Mouse (Mus musculus) neural tube, embryonic 15.5 days (tissue): ENCODE measurements around the gene Spag5. TPM values are rescaled to one million over a fixed set of nuclear protein-coding genes. Genes with fewer than 3 reads are reported as not detected.

Source experiments
- ATAC-seq: fragments of 200-750 bp; cut with Nextera tagmentation; 2 replicates; pipeline ENCODE4 v1.8.0; 2017; ENCODE audit warnings: mild to moderate bottlenecking, moderate TSS enrichment, moderate library complexity; ENCODE audit not compliant: low FRiP score
- H3K27ac ChIP-seq: fragments of 300-500 bp; sonication (generic); replicated peaks from 2 replicates; pipeline ENCODE4 v1.5.1; 2015; ENCODE audit warnings: mild to moderate bottlenecking, inconsistent platforms
- H3K27me3 ChIP-seq: fragments of 300-500 bp; sonication (generic); replicated peaks from 2 replicates; pipeline ENCODE4 v1.6.1; 2015; ENCODE audit warnings: inconsistent platforms
- H3K36me3 ChIP-seq: fragments of 300-500 bp; sonication (generic); 2 replicates; pipeline ENCODE4 v1.6.1; 2015; ENCODE audit warnings: inconsistent platforms
- H3K4me1 ChIP-seq: fragments of 300-500 bp; sonication (generic); 2 replicates; pipeline ENCODE4 v1.6.1; 2015; ENCODE audit warnings: inconsistent platforms
- H3K4me2 ChIP-seq: fragments of 300-500 bp; sonication (generic); 2 replicates; pipeline ENCODE4 v1.6.1; 2015; ENCODE audit warnings: inconsistent platforms, mild to moderate bottlenecking, moderate library complexity
- H3K4me3 ChIP-seq: fragments of 300-500 bp; sonication (generic); replicated peaks from 2 replicates; pipeline ENCODE4 v1.5.1; 2015; ENCODE audit warnings: mild to moderate bottlenecking, inconsistent platforms
- H3K9ac ChIP-seq: fragments of 300-500 bp; sonication (generic); replicated peaks from 2 replicates; pipeline ENCODE4 v1.6.1; 2015; ENCODE audit warnings: mild to moderate bottlenecking, inconsistent platforms
- H3K9me3 ChIP-seq: fragments of 300-500 bp; sonication (generic); replicated peaks from 2 replicates; pipeline ENCODE4 v1.6.1; 2016; ENCODE audit warnings: inconsistent platforms
- WGBS: fragments of 180-500 bp; shearing (Covaris S2); methylation state at CpG from one replicate; pipeline ENCODE4 v1.1.7; 2015; ENCODE audit warnings: mixed read lengths; 5-methylcytosine and 5-hydroxymethylcytosine counted together
- polyA plus RNA-seq: library from polyadenylated mRNA; unstranded; fragments of >200 nt; fragmentation: Nextera tagmentation; extraction: Ambion mirVana; gene quantifications from 2 replicates; pipeline ENCODE4 v1.2.1, GENCODE M21; 2015

The Spag5 gene
- polyA plus RNA-seq, 1 experiment from 2014 or later = 6.5 TPM

DNA sequence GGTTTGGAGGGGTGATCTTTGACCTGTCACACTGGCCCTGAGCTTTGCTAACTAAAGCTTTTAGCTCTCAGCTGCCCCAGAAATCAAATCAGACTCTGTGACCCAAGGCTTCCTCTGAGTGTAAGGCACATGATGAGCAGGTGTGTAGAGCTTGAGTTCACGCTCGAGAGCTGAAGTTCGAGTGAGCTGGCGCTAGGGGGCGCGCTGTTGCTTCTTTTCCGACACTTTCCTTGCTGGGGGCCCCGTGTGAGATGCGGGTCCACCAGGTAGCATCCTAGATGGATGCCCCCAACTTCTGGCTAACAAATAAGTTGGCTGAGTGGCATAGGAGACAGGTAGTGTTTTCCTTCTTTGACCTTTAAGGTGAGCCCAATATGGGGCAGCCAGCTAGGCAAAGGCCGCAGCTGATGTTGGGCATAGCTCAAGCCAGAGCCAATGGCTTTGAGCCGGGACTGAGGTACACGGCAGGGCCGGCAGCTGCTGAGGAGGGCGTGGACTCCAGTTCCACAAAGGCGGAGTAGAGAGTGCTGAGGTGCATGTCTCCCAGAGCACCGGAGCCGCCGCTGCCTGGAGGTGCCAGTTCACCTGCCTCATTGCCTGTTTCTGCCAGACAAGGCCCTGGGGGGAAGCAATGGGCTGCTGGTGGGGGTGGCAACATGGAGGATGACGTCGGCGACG is 57.1 kb downstream of the Spag5 start:
- peaks cover 2% of the 10 kb centered on the region; the same call in 1 of the 2 replicates for H3K4me1 ChIP-seq
- H3K4me2 ChIP-seq = no peak overlapping the region
- no peak overlapping the region for H3K9ac ChIP-seq
- H3K4me3 ChIP-seq = no peak overlapping the region
- no peaks in the 10 kb centered on the region for H3K36me3 ChIP-seq
- H3K27me3 ChIP-seq = no peaks in the 10 kb centered on the region; the same call in 1 of the 2 replicates
- no peak overlapping the region for H3K27ac ChIP-seq
- 17% methylated on average over 22 of the region's 22 CpGs for WGBS
- no peak for ATAC-seq
- H3K9me3 ChIP-seq = no peaks in the 10 kb centered on the region

DNA sequence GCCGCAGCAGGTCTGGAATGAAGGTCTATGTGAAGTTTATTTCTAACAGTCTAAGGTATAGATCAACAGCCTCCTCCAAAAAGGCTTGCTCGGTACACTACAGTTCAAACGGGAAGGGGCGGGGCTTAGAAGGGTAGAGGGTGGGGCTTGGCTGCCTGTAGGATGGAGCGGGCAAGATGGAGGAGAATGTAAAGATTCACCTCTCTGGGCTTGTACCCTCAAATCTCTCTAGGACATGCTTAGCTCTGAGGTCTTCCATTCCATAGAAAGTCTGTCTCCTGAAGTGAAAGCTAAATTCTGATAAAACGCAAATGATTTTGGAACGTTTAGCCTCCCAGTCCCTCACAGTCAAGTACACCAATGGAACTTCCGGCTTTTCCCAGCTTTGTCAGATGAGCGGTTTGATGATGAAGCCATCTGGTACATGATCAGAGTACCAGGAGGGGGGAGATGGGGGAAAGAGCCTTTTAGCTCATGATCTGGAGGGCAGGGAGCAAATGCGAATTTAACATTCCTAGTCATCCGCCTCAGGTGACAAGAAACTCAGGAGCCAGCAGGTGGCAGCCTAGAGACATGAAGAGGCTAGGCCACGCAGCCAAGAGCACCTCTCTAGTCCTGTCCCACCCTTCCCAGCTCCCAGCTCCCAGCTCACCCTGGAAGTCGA is 58.9 kb downstream of the Spag5 start:
- H3K27ac ChIP-seq = no peak overlapping the region
- WGBS = 14% methylated on average over 13 of the region's 13 CpGs
- no peak overlapping the region for H3K9ac ChIP-seq
- H3K9me3 ChIP-seq = no peaks in the 10 kb centered on the region
- peak overlapping the region; percentile 53 for H3K4me2 ChIP-seq
- no peaks in the 10 kb centered on the region; the same call in 1 of the 2 replicates for H3K27me3 ChIP-seq
- ATAC-seq = peak; percentile 80; the same call in 1 of the 2 replicates
- H3K4me1 ChIP-seq = peaks cover 2% of the 10 kb centered on the region; the same call in 1 of the 2 replicates
- H3K36me3 ChIP-seq = no peaks in the 10 kb centered on the region
- H3K4me3 ChIP-seq = peak overlapping the region; percentile 30

DNA sequence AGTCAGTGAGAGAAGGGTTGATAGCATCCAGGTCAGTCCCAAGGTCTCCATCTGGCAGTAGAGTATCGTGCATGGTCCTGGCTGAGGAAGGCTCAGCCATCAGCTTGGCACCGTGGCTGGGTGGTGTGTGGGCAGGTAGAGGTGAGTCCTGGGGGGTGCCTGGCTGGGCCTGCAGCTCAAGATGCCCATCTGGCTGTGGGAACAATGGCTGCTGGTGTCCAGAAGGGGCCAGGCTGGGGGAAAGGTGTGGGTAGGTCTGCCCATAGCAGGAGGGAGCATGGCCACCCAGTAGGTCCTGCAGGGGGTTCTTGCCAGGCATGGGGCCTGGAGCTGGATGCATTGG is 59.4 kb downstream of the Spag5 start:
- ATAC-seq = no peak
- Histone ChIP-seq H3K36me3 (no peaks in the 10 kb centered on the region), H3K9ac (no peak overlapping the region), H3K4me3 (no peak overlapping the region), H3K27me3 (no peaks in the 10 kb centered on the region; the same call in 1 of the 2 replicates), H3K4me2 (peak overlapping the region; percentile 53; the same call in 1 of the 2 replicates), H3K27ac (no peak overlapping the region), H3K4me1 (no peaks in the 10 kb centered on the region; the same call in 1 of the 2 replicates), H3K9me3 (no peaks in the 10 kb centered on the region)
- 61% methylated on average over 2 of the region's 2 CpGs for WGBS

DNA sequence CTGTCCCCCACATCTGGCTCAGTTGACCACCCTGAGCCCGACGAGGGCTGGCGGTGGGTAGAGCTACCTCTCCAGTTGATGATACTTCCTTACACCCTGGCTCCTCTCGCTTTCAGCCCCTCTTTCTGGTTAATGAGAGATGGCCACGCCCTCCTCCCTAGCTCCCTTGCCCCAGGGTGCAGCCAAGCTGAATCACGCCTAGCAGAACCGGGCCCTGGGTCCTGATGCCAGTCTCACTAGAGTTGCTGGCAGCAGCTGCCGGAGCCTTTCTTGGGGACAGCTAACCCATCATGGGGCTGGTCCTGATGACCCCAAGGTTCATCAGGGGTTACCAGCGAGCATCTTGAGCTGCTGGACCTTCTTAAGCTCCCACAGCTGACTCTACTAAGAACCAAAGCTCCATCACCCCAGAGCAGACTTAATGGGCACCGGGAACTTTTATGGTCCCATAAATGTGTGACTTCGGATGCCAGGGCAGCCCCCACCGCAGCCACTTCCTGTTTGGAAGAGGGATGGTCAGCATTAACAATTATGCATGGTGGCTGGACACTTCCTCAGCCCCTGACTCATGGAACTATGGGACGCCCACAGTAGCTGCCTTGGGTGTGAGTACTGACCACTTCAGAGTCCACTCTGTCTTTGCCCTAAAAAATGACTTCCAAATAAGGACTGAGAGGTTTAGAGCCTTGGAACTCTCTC is 62.1 kb downstream of the Spag5 start:
- Histone ChIP-seq H3K4me2 (no peak overlapping the region), H3K27ac (no peak overlapping the region), H3K4me1 (no peaks in the 10 kb centered on the region), H3K36me3 (no peaks in the 10 kb centered on the region), H3K4me3 (no peak overlapping the region), H3K9me3 (no peaks in the 10 kb centered on the region), H3K9ac (no peak overlapping the region), H3K27me3 (no peaks in the 10 kb centered on the region; the same call in 1 of the 2 replicates)
- ATAC-seq = no peak
- WGBS = 70% methylated on average over 13 of the region's 13 CpGs

DNA sequence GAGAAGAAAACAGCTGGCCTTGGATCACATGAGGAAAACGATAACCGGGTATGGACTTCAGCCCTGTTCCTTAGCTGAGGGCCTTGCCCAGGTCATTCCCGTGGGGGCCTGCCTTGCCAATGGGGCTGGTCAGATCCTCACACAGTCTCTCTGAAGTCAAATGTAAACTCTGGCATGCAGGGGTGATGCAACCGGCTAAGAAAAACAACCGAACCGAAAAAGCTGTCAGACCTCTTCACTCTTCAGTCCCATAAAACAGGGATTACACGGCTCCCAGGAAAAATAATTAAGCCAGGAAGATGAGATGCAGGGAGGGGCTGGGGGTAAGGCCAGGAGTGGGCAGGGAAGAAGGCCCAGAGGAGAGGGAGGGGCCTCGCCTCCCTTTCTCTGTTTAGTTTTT is 62.8 kb downstream of the Spag5 start:
- no peak overlapping the region for H3K9ac ChIP-seq

DNA sequence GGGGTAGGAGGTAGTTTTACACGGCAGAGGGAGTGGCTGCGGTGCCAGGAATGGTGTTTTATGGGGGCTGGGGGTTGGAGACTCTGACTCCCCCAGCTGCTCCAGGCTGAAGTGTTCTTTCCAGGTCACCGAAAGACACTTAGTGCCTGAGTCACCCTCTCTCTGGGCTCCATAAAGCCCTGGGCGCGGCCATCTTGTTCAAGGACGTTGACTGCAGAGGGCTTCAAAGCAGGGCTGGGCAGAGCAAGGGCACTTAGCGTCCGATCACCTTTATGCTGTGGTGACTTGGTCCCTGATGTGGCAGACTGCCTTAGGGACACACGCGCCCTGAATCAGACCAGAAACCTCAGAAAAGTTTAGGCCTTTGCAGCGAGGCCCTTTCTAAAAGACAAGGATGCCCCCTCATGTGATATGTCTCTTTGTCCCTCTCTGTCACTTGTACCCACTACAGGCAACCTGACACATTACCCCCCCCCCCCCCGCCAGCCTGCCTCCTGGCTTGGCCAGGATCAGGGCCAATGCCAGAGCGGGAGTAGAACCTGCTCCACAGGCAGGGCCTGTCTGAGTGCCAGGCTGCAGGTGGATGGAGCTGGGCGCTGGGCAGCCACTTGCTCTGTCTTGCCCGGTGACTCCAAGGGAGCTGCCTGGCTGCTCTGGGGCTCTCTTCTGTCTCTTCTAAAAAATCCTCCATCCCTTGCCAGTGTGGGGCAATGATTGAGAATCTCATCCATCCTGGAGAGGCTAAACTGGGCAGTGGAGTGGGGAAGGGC is 66.3 kb downstream of the Spag5 start:
- ATAC-seq = no peak
- Histone ChIP-seq H3K27ac (no peak overlapping the region), H3K36me3 (no peaks in the 10 kb centered on the region), H3K4me2 (no peak overlapping the region), H3K9ac (no peak overlapping the region), H3K27me3 (no peaks in the 10 kb centered on the region; the same call in 1 of the 2 replicates), H3K4me3 (no peak overlapping the region), H3K9me3 (no peaks in the 10 kb centered on the region), H3K4me1 (no peaks in the 10 kb centered on the region; the same call in 1 of the 2 replicates)
- 89% methylated on average over 15 of the region's 15 CpGs for WGBS

More for the DNA sequence above, 62.8 kb downstream of the Spag5 start:
- WGBS = 67% methylated on average over 8 of the region's 8 CpGs
- H3K4me2 ChIP-seq = no peak overlapping the region
- H3K9me3 ChIP-seq = no peaks in the 10 kb centered on the region
- H3K27me3 ChIP-seq = no peaks in the 10 kb centered on the region; the same call in 1 of the 2 replicates
- ATAC-seq = no peak
- no peaks in the 10 kb centered on the region for H3K36me3 ChIP-seq
- no peak overlapping the region for H3K27ac ChIP-seq
- no peaks in the 10 kb centered on the region for H3K4me1 ChIP-seq
- H3K4me3 ChIP-seq = no peak overlapping the region

DNA sequence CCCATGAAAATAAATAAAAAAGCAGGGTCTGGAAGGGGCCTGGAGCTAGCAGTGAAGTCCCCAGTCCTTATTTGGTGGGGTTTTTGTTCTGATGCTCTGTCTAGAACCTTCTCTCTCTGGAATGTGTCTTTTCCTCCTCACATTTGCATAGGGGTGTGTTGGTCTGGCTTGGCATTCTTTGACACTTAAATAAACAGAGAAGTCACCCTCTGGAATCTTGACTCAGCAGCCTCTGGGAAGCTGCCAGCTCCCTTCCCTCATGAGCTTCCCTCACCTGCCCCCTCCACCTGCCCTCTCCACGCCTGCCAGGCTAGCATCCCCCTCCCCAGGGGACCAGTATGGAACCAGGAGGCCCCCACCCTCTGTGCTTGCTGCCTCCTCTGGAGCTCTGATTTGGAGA is 69.1 kb downstream of the Spag5 start:
- no peak overlapping the region for H3K4me2 ChIP-seq
- no peak for ATAC-seq
- H3K9ac ChIP-seq = no peak overlapping the region
- H3K9me3 ChIP-seq = no peaks in the 10 kb centered on the region
- 36% methylated on average over 1 of the region's 1 CpGs for WGBS
- H3K36me3 ChIP-seq = no peaks in the 10 kb centered on the region
- H3K27ac ChIP-seq = no peak overlapping the region
- H3K27me3 ChIP-seq = no peaks in the 10 kb centered on the region; the same call in 1 of the 2 replicates
- no peaks in the 10 kb centered on the region; the same call in 1 of the 2 replicates for H3K4me1 ChIP-seq
- no peak overlapping the region for H3K4me3 ChIP-seq

DNA sequence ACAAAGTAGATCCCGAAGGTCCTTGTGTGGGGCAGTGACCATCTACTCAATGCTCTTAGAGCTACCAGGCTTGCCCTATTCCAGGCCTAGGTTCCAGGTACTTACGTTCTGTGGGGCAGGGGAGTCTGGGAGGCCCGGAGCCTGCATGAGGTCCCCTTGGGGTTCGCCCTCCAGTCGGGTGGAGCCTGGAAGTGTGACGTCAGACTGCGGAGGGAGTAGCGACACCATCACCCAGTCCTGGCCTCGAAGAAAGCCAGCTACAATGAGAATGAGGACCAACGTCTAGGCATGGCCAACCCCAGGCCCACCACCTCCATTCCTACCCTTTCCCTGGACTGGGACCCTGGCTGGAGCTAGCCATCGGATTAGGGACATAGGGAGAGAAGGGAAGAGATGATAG is 70.4 kb downstream of the Spag5 start:
- no peak overlapping the region for H3K4me3 ChIP-seq
- H3K9ac ChIP-seq = no peak overlapping the region
- H3K9me3 ChIP-seq = no peaks in the 10 kb centered on the region
- ATAC-seq = no peak
- no peak overlapping the region for H3K27ac ChIP-seq
- no peaks in the 10 kb centered on the region for H3K36me3 ChIP-seq
- no peaks in the 10 kb centered on the region for H3K27me3 ChIP-seq
- whole genome bisulfite sequencing = 93% methylated on average over 11 of the region's 11 CpGs
- H3K4me1 ChIP-seq = no peaks in the 10 kb centered on the region; the same call in 1 of the 2 replicates
- H3K4me2 ChIP-seq = no peak overlapping the region

Other genes with a start within 250 kb of the Spag5 start
- gene Eral1, start 221.1 kb upstream of the Spag5 start, polyA plus RNA-seq = 30.1 and 30.9 TPM in 2 replicates
- gene Fam222b, start 206.9 kb upstream of the Spag5 start, polyA plus RNA-seq = 22.2 and 24.2 TPM in 2 replicates
- gene Traf4, start 135.9 kb upstream of the Spag5 start, polyA plus RNA-seq = 82.1 and 85.4 TPM in 2 replicates
- 7.0 and 9.7 TPM in 2 replicates for gene Nek8, start 124.9 kb upstream of the Spag5 start, polyA plus RNA-seq
- 19.3 and 20.0 TPM in 2 replicates for gene Tlcd1, start 124.8 kb upstream of the Spag5 start, polyA plus RNA-seq
- gene Rpl23a, start 117.9 kb upstream of the Spag5 start, polyA plus RNA-seq = 774 and 869 TPM in 2 replicates
- gene Rab34, start 113.1 kb upstream of the Spag5 start, polyA plus RNA-seq = 66.1 and 71.0 TPM in 2 replicates
- gene Proca1, start 108.1 kb upstream of the Spag5 start, polyA plus RNA-seq = 3.3 and 4.8 TPM in 2 replicates
- 93.2 and 97.1 TPM in 2 replicates for gene Sdf2, start 55.8 kb upstream of the Spag5 start, polyA plus RNA-seq
- gene Supt6, start 55.5 kb upstream of the Spag5 start, polyA plus RNA-seq = 22.9 and 25.1 TPM in 2 replicates
- 56.5 and 65.2 TPM in 2 replicates for gene 2610507B11Rik, start 39.8 kb upstream of the Spag5 start, polyA plus RNA-seq
- 0.40 and 0.42 TPM in 2 replicates for gene BC030499, start 10.7 kb upstream of the Spag5 start, polyA plus RNA-seq
- 328 and 382 TPM in 2 replicates for gene Aldoc, start 21.4 kb downstream of the Spag5 start, polyA plus RNA-seq
- 83.2 and 86.4 TPM in 2 replicates for gene Pigs, start 26.9 kb downstream of the Spag5 start, polyA plus RNA-seq
- 84.3 and 88.3 TPM in 2 replicates for gene Unc119, start 42.0 kb downstream of the Spag5 start, polyA plus RNA-seq
- gene Foxn1, start 85.0 kb downstream of the Spag5 start, polyA plus RNA-seq = 11.8 TPM in 1 of 2 replicates, not detected in the other
- gene Slc13a2, start 120.7 kb downstream of the Spag5 start, polyA plus RNA-seq = 0.42 TPM in 1 of 2 replicates, not detected in the other
- gene Slc46a1, start 164.2 kb downstream of the Spag5 start, polyA plus RNA-seq = 23.4 and 26.0 TPM in 2 replicates
- 38.8 and 49.0 TPM in 2 replicates for gene Sarm1, start 196.2 kb downstream of the Spag5 start, polyA plus RNA-seq
- gene Vtn, start 197.6 kb downstream of the Spag5 start, polyA plus RNA-seq = 151 and 156 TPM in 2 replicates
- gene Sebox, start 201.9 kb downstream of the Spag5 start, polyA plus RNA-seq = 0.12 TPM in 1 of 2 replicates, not detected in the other
- 89.3 and 94.4 TPM in 2 replicates for gene Tmem199, start 210.6 kb downstream of the Spag5 start, polyA plus RNA-seq
- 182 and 192 TPM in 2 replicates for gene Poldip2, start 210.7 kb downstream of the Spag5 start, polyA plus RNA-seq
- gene Tnfaip1, start 234.8 kb downstream of the Spag5 start, polyA plus RNA-seq = 56.1 and 60.3 TPM in 2 replicates
- gene Ift20, start 234.8 kb downstream of the Spag5 start, polyA plus RNA-seq = 120 and 127 TPM in 2 replicates
- 43.1 and 50.4 TPM in 2 replicates for gene Tmem97, start 249.2 kb downstream of the Spag5 start, polyA plus RNA-seq